Mouse (Mus musculus) neural tube, embryonic 11.5 days (tissue): Measurements from ENCODE around the gene Slfn2. TPM values are rescaled to one million over a fixed set of nuclear protein-coding genes. Genes with fewer than 3 reads are reported as not detected.

ENCODE experiments used
- ATAC-seq: fragments of 200-750 bp; cut with Nextera tagmentation; 2 replicates; pipeline ENCODE4 v1.8.0; 2017; ENCODE audit warnings: moderate number of reproducible peaks, mild to moderate bottlenecking, moderate TSS enrichment, moderate library complexity; ENCODE audit not compliant: insufficient read depth, low FRiP score, low TSS enrichment
- DNase-seq: peaks from one replicate; pipeline ENCODE4 v3.0.0-alpha.2; 2015; ENCODE audit warnings: low spot score
- H3K27ac ChIP-seq: fragments of 300-500 bp; sonication (generic); 2 replicates; pipeline ENCODE4 v1.5.1; 2014; ENCODE audit warnings: low read depth, mild to moderate bottlenecking, low read length
- H3K27me3 ChIP-seq: fragments of 300-500 bp; sonication (generic); 2 replicates; pipeline ENCODE4 v1.6.1; 2014; ENCODE audit warnings: mild to moderate bottlenecking, low read length, mixed read lengths; ENCODE audit not compliant: control insufficient read depth, insufficient read depth
- H3K36me3 ChIP-seq: fragments of 300-500 bp; sonication (generic); 2 replicates; pipeline ENCODE4 v1.6.1; 2014; ENCODE audit warnings: mild to moderate bottlenecking, low read length, moderate library complexity, mixed read lengths; ENCODE audit not compliant: control insufficient read depth, insufficient read depth
- H3K4me1 ChIP-seq: fragments of 300-500 bp; sonication (generic); 2 replicates; pipeline ENCODE4 v1.6.1; 2014; ENCODE audit warnings: low read length, mixed read lengths; ENCODE audit not compliant: control insufficient read depth, insufficient read depth
- H3K4me2 ChIP-seq: fragments of 300-500 bp; sonication (generic); 2 replicates; pipeline ENCODE4 v1.6.1; 2014; ENCODE audit warnings: low read depth, mild to moderate bottlenecking, moderate library complexity
- H3K4me3 ChIP-seq: fragments of 300-500 bp; sonication (generic); 2 replicates; pipeline ENCODE4 v1.5.1; 2014; ENCODE audit warnings: low read depth, low read length
- H3K9ac ChIP-seq: fragments of 300-500 bp; sonication (generic); 2 replicates; pipeline ENCODE4 v1.6.1; 2014; ENCODE audit warnings: mild to moderate bottlenecking, low read length
- H3K9me3 ChIP-seq: fragments of 300-500 bp; sonication (generic); 2 replicates; pipeline ENCODE4 v1.6.1; 2016; ENCODE audit warnings: low read length; ENCODE audit not compliant: control insufficient read depth
- WGBS: fragments of 180-500 bp; shearing (Covaris S2); extraction: QIAGEN DNeasy Blood & Tissue Kit; methylation state at CpG from one replicate; pipeline ENCODE4 v1.1.7; 2014; 5-methylcytosine and 5-hydroxymethylcytosine counted together
- polyA plus RNA-seq: library from polyadenylated mRNA; unstranded; fragments of >200 nt; fragmentation: Nextera tagmentation; extraction: Ambion mirVana; gene quantifications from 2 replicates; pipeline ENCODE4 v1.2.1, GENCODE M21; 2014

Slfn2 gene
- polyA plus RNA-seq, 1 experiment from 2014 or later, result 1.5 TPM

GRCm38 (mm10) chr11:83066640-83067531, 2.0 kb downstream of the Slfn2 start:
- no peak for DNase-seq
- 58% methylated on average over 11 of the region's 11 CpGs for WGBS

GRCm38 (mm10) chr11:83067982-83068694, 3.2 kb downstream of the Slfn2 start:
- ATAC-seq, result no peak
- no peak overlapping the region for H3K27ac ChIP-seq
- no peak overlapping the region for H3K9ac ChIP-seq
- 74% methylated on average over 4 of the region's 4 CpGs for WGBS
- no peaks in the 10 kb centered on the region for H3K36me3 ChIP-seq
- no peaks in the 10 kb centered on the region for H3K4me1 ChIP-seq
- H3K4me2 ChIP-seq, result no peak overlapping the region
- DNase-seq, result no peak
- H3K9me3 ChIP-seq, result no peaks in the 10 kb centered on the region
- H3K27me3 ChIP-seq, result no peaks in the 10 kb centered on the region
- H3K4me3 ChIP-seq, result no peak overlapping the region

More at GRCm38 (mm10) chr11:83066640-83067531, 2.0 kb downstream of the Slfn2 start:
- Histone ChIP-seq H3K4me2 (no peak overlapping the region), H3K4me3 (no peak overlapping the region), H3K9me3 (no peaks in the 10 kb centered on the region), H3K4me1 (no peaks in the 10 kb centered on the region), H3K9ac (no peak overlapping the region), H3K27ac (no peak overlapping the region), H3K27me3 (no peaks in the 10 kb centered on the region), H3K36me3 (no peaks in the 10 kb centered on the region)
- no peak for ATAC-seq

DNA sequence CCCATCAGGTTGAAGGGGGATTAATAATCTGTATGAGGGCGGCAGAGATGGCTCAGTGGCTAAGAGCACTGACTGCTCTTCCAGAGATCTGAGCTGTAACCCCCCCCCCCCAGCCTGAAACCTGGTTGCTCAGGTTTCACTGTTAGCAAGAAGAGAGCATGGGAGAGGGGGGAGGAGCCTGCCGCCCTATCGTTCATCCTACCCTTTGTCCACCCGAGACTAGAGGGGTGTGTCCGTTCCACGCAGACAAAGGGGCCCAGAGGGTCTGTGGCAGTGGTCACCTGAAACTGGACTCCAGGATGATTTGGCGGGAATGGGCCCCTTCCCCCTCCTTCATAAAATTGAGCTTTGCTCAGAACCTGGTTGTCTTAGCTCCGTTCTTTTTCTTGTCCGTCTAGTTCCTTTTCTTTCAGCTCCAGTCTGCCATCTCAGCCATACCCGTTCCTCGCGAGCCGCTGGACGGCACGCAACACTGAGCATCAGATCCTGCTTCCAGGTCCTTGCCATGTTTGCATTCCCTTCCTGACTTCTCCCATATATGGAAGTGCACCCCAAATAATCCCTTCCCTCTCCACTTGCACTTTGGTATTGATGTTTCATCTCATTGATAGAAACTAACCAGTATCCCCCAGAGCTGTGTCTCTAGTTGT, 5.5 kb downstream of the Slfn2 start:
- Histone ChIP-seq H3K36me3 (no peaks in the 10 kb centered on the region), H3K27ac (no peak overlapping the region), H3K27me3 (no peaks in the 10 kb centered on the region), H3K4me1 (no peaks in the 10 kb centered on the region), H3K4me3 (no peak overlapping the region), H3K4me2 (no peak overlapping the region), H3K9me3 (no peaks in the 10 kb centered on the region), H3K9ac (no peak overlapping the region)
- ATAC-seq, result no peak
- WGBS, result 84% methylated on average over 15 of the region's 15 CpGs
- no peak for DNase-seq

- H3K36me3 ChIP-seq, result no peaks in the 10 kb centered on the region
- no peak for DNase-seq
- no peaks in the 10 kb centered on the region for H3K4me1 ChIP-seq
- whole genome bisulfite sequencing, result 82% methylated on average over 3 of the region's 3 CpGs
- H3K27ac ChIP-seq, result no peak overlapping the region
- no peak overlapping the region for H3K4me2 ChIP-seq
- no peak overlapping the region for H3K9ac ChIP-seq
- H3K4me3 ChIP-seq, result no peak overlapping the region
- H3K27me3 ChIP-seq, result no peaks in the 10 kb centered on the region
- no peaks in the 10 kb centered on the region for H3K9me3 ChIP-seq
- ATAC-seq, result no peak
These were observed 13.0 kb downstream of the Slfn2 start for GRCm38 (mm10) chr11:83077714-83078422.

DNA sequence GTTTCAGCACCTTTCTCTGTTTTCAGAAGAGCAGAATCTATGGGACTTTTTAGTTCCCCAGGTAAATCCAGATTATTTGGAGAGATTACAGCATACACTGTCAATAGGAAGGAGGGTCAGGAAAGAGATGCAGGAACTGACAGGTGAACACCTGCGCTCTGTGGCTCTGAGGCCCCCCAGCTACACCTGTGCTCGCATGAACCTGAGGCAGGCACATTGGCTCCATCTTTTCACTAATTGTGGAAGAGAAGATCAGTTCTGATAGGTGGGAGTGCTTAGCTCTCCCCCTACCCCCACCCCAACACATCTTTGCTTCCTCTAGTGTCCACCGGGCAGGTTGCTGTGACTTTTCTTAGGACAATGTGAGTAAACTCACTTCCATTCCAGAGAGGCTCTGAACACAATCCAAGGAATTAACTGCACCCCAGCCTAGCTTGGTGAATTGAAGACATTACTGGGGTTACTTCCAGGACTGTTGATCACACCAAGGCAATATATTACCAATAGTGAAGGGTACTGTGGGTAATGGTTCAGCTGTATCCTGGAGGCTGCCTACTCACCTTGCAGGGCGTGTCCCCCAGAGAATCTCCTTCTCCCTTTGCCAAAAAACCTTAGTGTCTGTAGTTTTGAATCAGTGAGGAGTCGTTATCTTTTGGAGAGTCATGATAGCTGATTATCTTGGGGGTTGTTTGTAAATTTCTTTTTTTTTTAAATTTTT, 13.7 kb downstream of the Slfn2 start:
- H3K27ac ChIP-seq, result no peak overlapping the region
- DNase-seq (no peak), ATAC-seq (no peak)
- no peak overlapping the region for H3K4me3 ChIP-seq
- 89% methylated on average over 5 of the region's 5 CpGs for WGBS
- H3K9ac ChIP-seq, result no peak overlapping the region
- no peaks in the 10 kb centered on the region for H3K9me3 ChIP-seq
- H3K27me3 ChIP-seq, result no peaks in the 10 kb centered on the region
- H3K36me3 ChIP-seq, result no peaks in the 10 kb centered on the region
- no peaks in the 10 kb centered on the region for H3K4me1 ChIP-seq
- no peak overlapping the region for H3K4me2 ChIP-seq

DNA sequence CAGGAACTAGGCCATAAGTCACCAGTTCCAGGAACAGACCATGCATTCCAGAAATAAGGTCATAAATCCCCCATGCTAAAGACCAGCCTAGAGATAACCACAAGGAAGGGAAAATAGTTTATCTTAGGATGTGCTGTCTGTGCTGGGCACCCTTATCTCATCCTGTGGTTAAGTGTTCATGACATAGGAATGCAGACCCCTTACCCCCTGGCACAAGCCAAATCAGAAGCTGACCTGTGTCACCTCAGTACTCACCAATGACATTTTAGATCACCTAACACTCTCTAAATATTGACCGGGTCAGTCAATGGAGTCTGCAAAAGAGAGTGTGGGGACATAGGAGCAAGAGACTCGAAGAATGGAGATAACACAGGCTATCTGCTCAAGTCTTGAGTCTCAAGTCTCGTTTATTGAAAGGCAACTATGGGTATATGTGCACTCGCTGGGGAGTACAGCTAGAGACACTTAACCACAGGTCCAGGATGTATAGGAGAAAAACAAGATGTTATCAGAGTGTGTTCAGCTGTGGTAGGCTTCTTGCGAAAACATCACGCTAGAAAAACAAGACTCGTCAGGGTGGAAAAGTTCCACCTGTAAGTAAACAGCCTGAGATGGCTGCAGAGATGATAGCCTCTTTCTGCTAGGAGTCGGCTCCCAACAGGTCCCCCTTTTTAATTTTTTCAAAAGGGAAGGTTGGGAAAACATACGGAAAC, 14.7 kb downstream of the Slfn2 start:
- Histone ChIP-seq H3K36me3 (no peaks in the 10 kb centered on the region), H3K27ac (no peak overlapping the region), H3K4me2 (no peak overlapping the region), H3K27me3 (no peaks in the 10 kb centered on the region), H3K9me3 (no peaks in the 10 kb centered on the region), H3K4me1 (no peaks in the 10 kb centered on the region), H3K4me3 (no peak overlapping the region), H3K9ac (no peak overlapping the region)
- 90% methylated on average over 9 of the region's 9 CpGs for WGBS
- ATAC-seq (no peak), DNase-seq (no peak)

DNA sequence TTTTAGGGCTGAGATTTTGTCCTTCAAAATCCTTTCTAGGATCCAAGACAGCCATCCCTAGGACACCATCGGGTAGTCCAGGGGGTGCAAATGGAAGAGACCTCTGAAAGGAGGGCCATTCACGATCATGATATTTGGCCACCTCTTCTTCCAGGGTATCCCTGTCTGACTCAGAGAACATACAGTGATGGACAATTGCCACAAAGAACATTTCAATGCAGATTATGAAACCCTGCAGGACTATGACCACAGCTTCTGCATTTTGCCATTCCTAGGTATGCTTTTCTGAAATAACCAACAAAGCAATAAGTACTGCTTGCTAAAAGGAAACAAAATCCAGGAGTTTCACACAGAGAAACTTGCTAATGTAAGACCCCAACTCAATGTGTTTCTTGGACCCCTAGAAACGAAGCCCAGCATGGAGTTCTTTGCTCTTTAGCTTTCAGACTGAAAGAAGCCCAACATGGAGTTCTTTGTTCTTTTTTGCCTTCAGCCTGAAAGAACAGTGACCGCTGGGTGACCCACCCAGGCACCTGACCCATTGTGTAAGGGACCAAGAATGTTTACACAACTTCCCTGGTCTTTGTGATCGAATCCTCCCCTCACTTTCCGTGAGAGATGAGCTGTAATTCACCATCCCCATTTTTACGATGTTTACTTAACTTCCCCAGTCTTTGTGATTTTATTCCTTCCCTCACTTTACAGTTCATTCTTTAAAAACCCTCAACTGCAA, 18.0 kb downstream of the Slfn2 start:
- no peak for DNase-seq
- Histone ChIP-seq H3K27ac (no peak overlapping the region), H3K9ac (no peak overlapping the region), H3K36me3 (no peaks in the 10 kb centered on the region), H3K4me3 (no peak overlapping the region), H3K9me3 (no peaks in the 10 kb centered on the region), H3K4me1 (no peaks in the 10 kb centered on the region), H3K27me3 (no peaks in the 10 kb centered on the region), H3K4me2 (no peak overlapping the region)
- ATAC-seq, result no peak
- 58% methylated on average over 7 of the region's 7 CpGs for WGBS
